8 mouse cellular contexts compared by ENCODE assay signal in the genomic region with DNA sequence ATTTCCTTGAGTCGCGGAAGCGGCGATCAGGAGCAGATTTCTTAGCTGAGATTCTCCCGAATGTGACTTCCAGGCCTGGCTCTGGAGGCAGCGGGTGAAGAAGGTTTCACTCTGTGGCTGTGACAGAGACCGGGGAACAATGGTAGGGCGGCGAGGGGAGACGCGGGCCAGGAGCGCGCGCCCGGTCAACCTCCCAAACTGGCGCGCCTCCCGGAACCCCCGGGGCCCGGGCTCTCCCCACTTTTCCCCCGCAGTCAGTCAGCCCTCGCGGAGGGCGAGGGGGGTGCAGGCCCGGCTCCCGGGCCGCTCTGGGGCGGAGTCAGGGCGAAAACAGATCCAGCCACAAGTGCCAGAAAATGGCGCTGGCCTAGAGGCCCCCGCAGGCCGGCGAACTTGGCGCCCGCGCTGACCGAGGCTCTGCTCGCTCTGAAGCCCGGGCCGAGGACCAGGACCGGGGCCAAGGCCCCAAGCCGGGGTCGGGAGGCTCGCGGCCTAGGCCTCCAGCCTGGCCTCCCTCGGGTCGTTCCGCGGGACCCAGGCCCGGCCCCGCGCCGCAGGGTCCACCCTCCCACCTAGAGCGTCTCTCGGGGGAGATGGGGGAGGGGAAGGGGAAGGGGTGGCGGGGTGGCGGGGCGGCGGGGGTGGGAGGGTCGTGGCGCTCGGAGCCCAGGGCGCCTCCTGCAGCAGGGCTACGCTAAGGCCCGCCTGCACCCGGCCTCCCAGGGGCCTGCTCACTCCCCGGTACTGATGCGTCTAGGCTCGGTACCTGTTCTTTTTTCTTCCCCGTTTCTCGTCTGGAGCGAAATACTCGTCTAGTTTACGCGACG. TPM values are rescaled to one million over a fixed set of nuclear protein-coding genes. Genes with fewer than 3 reads are reported as not detected.
DNase-seq lines count a peak whose midpoint lies in the region; ATAC-seq lines count a peak whose summit lies in the region.

No protein-coding gene starts in this region.

- ATAC-seq in embryonic facial prominence, embryonic 12.5 days (ENCODE audit: insufficient number of reproducible peaks, insufficient read depth, low FRiP score, low TSS enrichment): peak; percentile 53; the same call in 1 of the 2 replicates
- peak; percentile 55 for ATAC-seq in hindbrain, embryonic 12.5 days (ENCODE audit: low FRiP score)
- peak; percentile 57 for ATAC-seq in midbrain, embryonic 13.5 days

- H3K36me3 ChIP-seq in embryonic facial prominence, embryonic 12.5 days: no peaks in the 10 kb centered on the region
- H3K36me3 ChIP-seq in hindbrain, embryonic 12.5 days: no peaks in the 10 kb centered on the region
- H3K36me3 ChIP-seq in midbrain, embryonic 13.5 days: no peaks in the 10 kb centered on the region

- H3K4me1 ChIP-seq in embryonic facial prominence, embryonic 12.5 days: peaks cover 7% of the 10 kb centered on the region; the same call in 1 of the 2 replicates
- peaks cover 15% of the 10 kb centered on the region for H3K4me1 ChIP-seq in hindbrain, embryonic 12.5 days
- peaks cover 56% of the 10 kb centered on the region for H3K4me1 ChIP-seq in midbrain, embryonic 13.5 days (replicated peaks)

- no peaks in the 10 kb centered on the region for H3K9me3 ChIP-seq in embryonic facial prominence, embryonic 12.5 days
- H3K9me3 ChIP-seq in hindbrain, embryonic 12.5 days (replicated peaks): no peaks in the 10 kb centered on the region
- no peaks in the 10 kb centered on the region for H3K9me3 ChIP-seq in midbrain, embryonic 13.5 days

- DNase-seq in heart, adult 11 months: peak; percentile 88
- no peak for DNase-seq in heart, postnatal 4 days
- DNase-seq in MN1 (ENCODE audit: low spot score): peak; percentile 79
- DNase-seq in thymus, postnatal 14 days: no peak
- no peak for DNase-seq in spleen, postnatal 4 days (ENCODE audit: low spot score in 2 of 2)

- peaks cover 95% of the 10 kb centered on the region for H3K27me3 ChIP-seq in embryonic facial prominence, embryonic 12.5 days
- peaks cover 94% of the 10 kb centered on the region for H3K27me3 ChIP-seq in hindbrain, embryonic 12.5 days
- peaks cover 91% of the 10 kb centered on the region for H3K27me3 ChIP-seq in midbrain, embryonic 13.5 days

- H3K9ac ChIP-seq in embryonic facial prominence, embryonic 12.5 days: peak overlapping the region; percentile 44; the same call in 1 of the 2 replicates
- peak overlapping the region; percentile 82 for H3K9ac ChIP-seq in hindbrain, embryonic 12.5 days
- H3K9ac ChIP-seq in midbrain, embryonic 13.5 days (replicated peaks): peak overlapping the region; percentile 88

- under 1% methylated on average over 72 of the region's 76 CpGs for WGBS in embryonic facial prominence, embryonic 12.5 days
- WGBS in hindbrain, embryonic 12.5 days: under 1% methylated on average over 63 of the region's 76 CpGs
- under 1% methylated on average over 72 of the region's 76 CpGs for WGBS in midbrain, embryonic 13.5 days

- H3K4me3 ChIP-seq in embryonic facial prominence, embryonic 12.5 days: peak overlapping the region; percentile 43
- peak overlapping the region; percentile 54 for H3K4me3 ChIP-seq in hindbrain, embryonic 12.5 days
- H3K4me3 ChIP-seq in midbrain, embryonic 13.5 days (replicated peaks): peak overlapping the region; percentile 54

- no peak overlapping the region for H3K27ac ChIP-seq in embryonic facial prominence, embryonic 12.5 days
- peak overlapping the region; percentile 94 for H3K27ac ChIP-seq in hindbrain, embryonic 12.5 days
- peak overlapping the region; percentile 93 for H3K27ac ChIP-seq in midbrain, embryonic 13.5 days

- peak overlapping the region; percentile 64 for H3K4me2 ChIP-seq in embryonic facial prominence, embryonic 12.5 days (replicated peaks)
- peak overlapping the region; percentile 79 for H3K4me2 ChIP-seq in hindbrain, embryonic 12.5 days (replicated peaks)
- peak overlapping the region; percentile 70 for H3K4me2 ChIP-seq in midbrain, embryonic 13.5 days (replicated peaks)

RNA-seq across cellular contexts. Expression of gene Zic1, which starts 15.9 kb away (rescaled TPM):
- total RNA-seq in heart, postnatal 4 days (2021): not detected
- polyA plus RNA-seq in embryonic facial prominence, embryonic 12.5 days (2016; fragmentation: Nextera tagmentation; extraction: Ambion mirVana): 2.1 TPM in 2 replicates
- 17.0 and 17.9 TPM in 2 replicates for polyA plus RNA-seq in hindbrain, embryonic 12.5 days (2016; fragmentation: Nextera tagmentation; extraction: Ambion mirVana)
- 14.8 and 16.4 TPM in 2 replicates for polyA plus RNA-seq in midbrain, embryonic 13.5 days (2015; fragmentation: Nextera tagmentation; extraction: Ambion mirVana)

RNA-seq across cellular contexts. Expression of gene Zic4, which starts 19.3 kb away (rescaled TPM):
- not detected for total RNA-seq in heart, postnatal 4 days (2021)
- 5.6 and 6.0 TPM in 2 replicates for polyA plus RNA-seq in embryonic facial prominence, embryonic 12.5 days (2016; fragmentation: Nextera tagmentation; extraction: Ambion mirVana)
- polyA plus RNA-seq in hindbrain, embryonic 12.5 days (2016; fragmentation: Nextera tagmentation; extraction: Ambion mirVana): 54.0 and 55.0 TPM in 2 replicates
- polyA plus RNA-seq in midbrain, embryonic 13.5 days (2015; fragmentation: Nextera tagmentation; extraction: Ambion mirVana): 53.2 and 56.6 TPM in 2 replicates

Comparison
In these comparisons a context has a peak if more than half of its experiments do, and no peak if none do; other contexts are left out.
1. DNase-seq: peak in heart, adult 11 months (single experiment) and MN1 (single experiment); none in heart, postnatal 4 days (single experiment), thymus, postnatal 14 days (single experiment) and spleen, postnatal 4 days (0 of 2).
2. Peak in every context shown above with its lines, with median percentiles within 50 percentile points of each other: ATAC-seq, H3K4me2 ChIP-seq, H3K4me3 ChIP-seq and H3K9ac ChIP-seq.